Mouse (Mus musculus): Measurements from ENCODE around the gene Lmo4.

- TF ChIP-seq CTCF (IDR thresholded peaks at IDR 0.05; ENCODE audit: insufficient read depth, low read length) (no peak), POLR2A (IDR thresholded peaks at IDR 0.05; ENCODE audit: borderline replicate concordance, extremely low read depth, low read depth, low read length) (no peak)
These were observed 42.9 kb downstream of the Lmo4 start for GRCm38 (mm10) chr3:144162156-144162555.

Data from lung, adult 2 months (tissue).